ENCODE assay signal across 24 mouse cellular contexts in the genomic region with DNA sequence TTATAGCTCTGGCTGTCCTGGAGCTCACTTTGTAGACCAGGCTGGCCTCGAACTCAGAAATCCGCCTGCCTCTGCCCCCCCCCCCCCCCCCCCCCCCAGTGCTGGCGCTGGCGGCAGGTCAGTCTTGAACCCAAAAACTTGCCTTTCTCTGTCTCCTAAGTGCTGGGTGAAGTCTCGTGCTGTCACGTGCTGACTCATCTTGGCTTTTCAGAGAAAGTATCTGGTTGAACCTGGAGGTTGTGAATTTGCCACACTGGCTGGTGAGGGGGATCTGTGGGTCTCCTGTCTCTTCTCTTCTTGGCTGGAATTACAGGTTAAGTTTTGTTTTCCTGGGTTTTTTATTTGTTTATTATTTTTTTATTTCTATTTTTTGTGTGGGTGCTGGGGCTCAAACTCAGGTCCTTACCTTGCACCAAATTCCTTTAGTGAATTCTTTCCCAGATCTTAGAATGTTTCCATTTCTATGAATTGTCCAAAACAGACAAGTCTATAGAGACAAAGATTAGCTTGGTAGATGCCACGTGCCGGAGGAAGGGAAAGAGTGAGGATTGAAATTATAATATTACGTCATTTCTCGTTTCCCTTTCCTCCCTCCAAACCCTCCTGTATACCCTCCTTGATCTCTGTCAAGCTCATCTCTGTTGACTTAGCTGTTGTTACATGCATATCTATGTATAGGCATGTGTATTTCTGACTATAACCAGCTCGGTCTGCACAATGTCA. TPM values are rescaled to one million over a fixed set of nuclear protein-coding genes. Genes with fewer than 3 reads are reported as not detected.
"Had no signal": no experiment of that assay in that cellular context is flagged by ENCODE, and none has a peak within 500 bp of the region (broad histone marks: within the 10 kb centered on the region; RNA-seq: fewer than 3 reads in every experiment).

No protein-coding gene starts in this region.

- H3K27ac ChIP-seq: limb, embryonic 10.5 days; limb, embryonic 13.5 days; liver, embryonic 12.5 days; liver, embryonic 15.5 days; macrophage; midbrain, embryonic 12.5 days; midbrain, embryonic 15.5 days; neural tube, embryonic 13.5 days; stomach, embryonic 15.5 days had no signal

- H3K4me3 ChIP-seq: limb, embryonic 10.5 days; limb, embryonic 13.5 days; liver, embryonic 12.5 days; liver, embryonic 15.5 days; midbrain, embryonic 12.5 days; midbrain, embryonic 15.5 days; myocyte; neural tube, embryonic 13.5 days; stomach, embryonic 15.5 days had no signal

- DNase-seq: kidney, adult 9 months; kidney, postnatal 14 days; kidney, postnatal 4 days; liver; lung, embryonic 14.5 days; retina, postnatal 1 day; right cerebral cortex, postnatal 25 days; spleen, adult 18-20 months; thymus, adult 2 months; thymus, postnatal 14 days; thymus, postnatal 4 days had no signal

- H3K36me3 ChIP-seq: limb, embryonic 10.5 days; limb, embryonic 13.5 days; liver, embryonic 12.5 days; liver, embryonic 15.5 days; midbrain, embryonic 12.5 days; midbrain, embryonic 15.5 days; neural tube, embryonic 13.5 days; stomach, embryonic 15.5 days had no signal

- H3K9ac ChIP-seq: limb, embryonic 13.5 days; liver, embryonic 12.5 days; liver, embryonic 15.5 days; lung, embryonic 14.5 days; midbrain, embryonic 12.5 days; midbrain, embryonic 15.5 days; neural tube, embryonic 13.5 days; stomach, embryonic 15.5 days had no signal

- ATAC-seq: liver, embryonic 12.5 days; lung, postnatal 0 days; midbrain, embryonic 15.5 days had no signal

- H3K9me3 ChIP-seq: limb, embryonic 10.5 days; limb, embryonic 13.5 days; liver, embryonic 12.5 days; liver, embryonic 15.5 days; midbrain, embryonic 12.5 days; midbrain, embryonic 15.5 days; neural tube, embryonic 13.5 days; stomach, embryonic 15.5 days had no signal

- H3K27me3 ChIP-seq: limb, embryonic 13.5 days; liver, embryonic 12.5 days; midbrain, embryonic 15.5 days; neural tube, embryonic 13.5 days; stomach, embryonic 15.5 days had no signal

RNA-seq across cellular contexts. Expression of a gene that starts 52.4 kb away (rescaled TPM):
- total RNA-seq: megakaryocyte, adult 5-6 weeks; neutrophil, adult 5-6 weeks had no signal
